Mouse (Mus musculus) liver, embryonic 15.5 days (tissue): ENCODE measurements around the gene Fkbp1a. TPM values are rescaled to one million over a fixed set of nuclear protein-coding genes. Genes with fewer than 3 reads are reported as not detected.
A peak's percentile ranks its signal among the peaks of the same experiment; 100 is the strongest.

ENCODE experiments used
- ATAC-seq: fragments of 200-750 bp; cut with Nextera tagmentation; 2 replicates; pipeline ENCODE4 v1.8.0; 2017; ENCODE audit warnings: moderate number of reproducible peaks, mild to moderate bottlenecking, moderate library complexity; ENCODE audit not compliant: insufficient read depth
- H3K27ac ChIP-seq: fragments of 300-500 bp; sonication (generic); replicated peaks from 2 replicates; pipeline ENCODE4 v1.5.1; 2015; ENCODE audit warnings: mild to moderate bottlenecking, inconsistent platforms
- H3K27me3 ChIP-seq: fragments of 300-500 bp; sonication (generic); 2 replicates; pipeline ENCODE4 v1.6.1; 2015; ENCODE audit warnings: mild to moderate bottlenecking, inconsistent platforms
- H3K36me3 ChIP-seq: fragments of 300-500 bp; sonication (generic); replicated peaks from 2 replicates; pipeline ENCODE4 v1.6.1; 2015; ENCODE audit warnings: moderate library complexity, mild to moderate bottlenecking, inconsistent platforms
- H3K4me1 ChIP-seq: fragments of 300-500 bp; sonication (generic); replicated peaks from 2 replicates; pipeline ENCODE4 v1.6.1; 2015; ENCODE audit warnings: inconsistent platforms
- H3K4me2 ChIP-seq: fragments of 300-500 bp; sonication (generic); 2 replicates; pipeline ENCODE4 v1.6.1; 2015; ENCODE audit warnings: moderate library complexity, mild to moderate bottlenecking, inconsistent platforms
- H3K4me3 ChIP-seq: fragments of 300-500 bp; sonication (generic); replicated peaks from 2 replicates; pipeline ENCODE4 v1.5.1; 2015; ENCODE audit warnings: mild to moderate bottlenecking, inconsistent platforms
- H3K9ac ChIP-seq: fragments of 300-500 bp; sonication (generic); 2 replicates; pipeline ENCODE4 v1.6.1; 2015; ENCODE audit warnings: moderate library complexity, mild to moderate bottlenecking, inconsistent platforms
- H3K9me3 ChIP-seq: fragments of 300-500 bp; sonication (generic); replicated peaks from 2 replicates; pipeline ENCODE4 v1.6.1; 2016; ENCODE audit warnings: inconsistent platforms
- WGBS: fragments of 180-500 bp; shearing (Covaris S2); methylation state at CpG from one replicate; pipeline ENCODE4 v1.1.7; 2015; ENCODE audit warnings: mixed read lengths; ENCODE audit not compliant: insufficient replicate concordance; 5-methylcytosine and 5-hydroxymethylcytosine counted together
- polyA plus RNA-seq: library from polyadenylated mRNA; unstranded; fragments of >200 nt; fragmentation: Nextera tagmentation; extraction: Ambion mirVana; gene quantifications from 2 replicates; pipeline ENCODE4 v1.2.1, GENCODE M21; 2015

The Fkbp1a gene
- polyA plus RNA-seq, 1 experiment from 2014 or later: 126 TPM

DNA sequence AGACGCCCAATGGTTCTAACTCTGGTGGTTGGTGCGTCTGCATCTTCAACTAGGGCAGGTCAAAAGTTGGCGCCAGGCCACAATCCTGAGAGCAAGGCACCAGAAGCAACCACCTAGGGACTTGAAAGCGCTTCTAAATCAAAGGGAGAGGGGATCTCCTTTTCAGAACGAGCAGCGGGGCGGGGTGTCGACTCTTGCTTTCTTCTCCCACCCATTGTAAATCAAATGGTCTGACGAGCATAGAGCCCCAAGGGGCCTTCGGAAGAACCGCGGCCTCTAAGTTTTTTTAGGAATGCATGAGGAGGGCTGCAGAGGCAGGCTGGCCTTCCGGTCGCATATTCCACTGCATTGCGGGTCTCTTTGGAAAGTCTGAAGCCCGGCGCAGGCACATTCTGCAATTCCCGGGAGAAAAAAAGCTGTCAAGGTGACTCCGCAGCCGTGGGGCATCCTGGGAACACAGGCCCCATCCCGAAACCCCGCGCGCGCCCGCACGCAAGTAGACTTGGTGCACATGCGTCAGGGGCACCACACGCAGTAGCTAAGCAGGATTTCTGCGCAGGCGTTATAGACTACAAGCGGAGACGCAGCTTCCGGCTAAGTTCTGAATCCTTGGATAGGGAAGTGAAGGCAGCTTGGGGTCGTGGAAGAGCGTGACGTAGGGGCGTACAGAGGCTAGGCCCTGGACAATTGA lies 33.6 kb downstream of the Fkbp1a start:
- no peaks in the 10 kb centered on the region; the same call in 1 of the 2 replicates for H3K27me3 ChIP-seq
- H3K27ac ChIP-seq: no peak overlapping the region
- H3K9me3 ChIP-seq: no peaks in the 10 kb centered on the region
- WGBS: 2% methylated on average over 38 of the region's 38 CpGs
- peak overlapping the region; percentile 51 for H3K4me3 ChIP-seq
- peak; percentile 61 for ATAC-seq
- no peaks in the 10 kb centered on the region; the same call in 1 of the 2 replicates for H3K4me1 ChIP-seq
- peak overlapping the region; percentile 27; the same call in 1 of the 2 replicates for H3K9ac ChIP-seq
- peak overlapping the region; percentile 73 for H3K4me2 ChIP-seq
- H3K36me3 ChIP-seq: no peaks in the 10 kb centered on the region

DNA sequence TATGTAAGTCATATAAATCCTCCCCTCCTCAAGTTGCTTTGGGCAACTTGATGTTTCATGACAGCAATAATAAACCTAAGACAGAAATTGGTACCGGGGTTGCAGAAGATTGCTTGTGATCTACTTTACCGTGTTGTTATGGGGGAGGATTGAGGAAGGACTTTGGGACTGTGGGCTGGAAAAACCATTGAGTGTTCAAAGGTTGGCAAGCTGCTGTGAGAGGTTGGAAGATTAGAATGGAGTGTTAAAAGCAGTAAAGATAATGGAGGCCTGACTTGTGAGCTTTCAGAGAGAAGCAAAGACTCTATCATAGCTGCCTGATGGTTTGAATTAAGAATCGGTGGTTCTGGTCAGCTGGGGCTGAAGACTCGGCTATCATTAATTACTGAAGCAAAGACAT lies 36.9 kb downstream of the Fkbp1a start:
- no peak overlapping the region for H3K4me2 ChIP-seq
- 67% methylated on average over 4 of the region's 4 CpGs for WGBS
- no peak for ATAC-seq

DNA sequence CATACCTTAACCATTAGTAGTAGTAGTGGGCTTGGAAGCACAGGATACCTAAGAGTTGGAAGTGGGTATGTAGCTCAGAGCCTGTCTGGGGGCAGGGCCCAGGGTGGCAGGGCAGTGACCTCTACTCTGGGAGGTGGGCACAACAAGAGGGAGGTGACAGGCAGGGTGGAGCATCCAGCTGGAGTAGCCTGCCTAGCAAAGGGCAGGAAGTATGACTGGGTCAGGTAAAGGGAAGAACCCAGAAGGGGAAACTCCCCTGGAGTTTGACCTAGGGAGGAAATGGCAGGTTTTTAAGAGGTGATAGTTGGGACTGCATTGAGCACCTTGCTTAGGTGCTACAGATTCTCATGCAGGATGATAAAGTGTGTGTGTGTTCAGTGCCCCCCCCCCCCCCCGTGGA lies 38.7 kb downstream of the Fkbp1a start:
- Histone ChIP-seq H3K36me3 (no peaks in the 10 kb centered on the region), H3K27me3 (no peaks in the 10 kb centered on the region; the same call in 1 of the 2 replicates), H3K4me1 (no peaks in the 10 kb centered on the region; the same call in 1 of the 2 replicates), H3K9ac (no peak overlapping the region), H3K4me3 (no peak overlapping the region), H3K9me3 (no peaks in the 10 kb centered on the region), H3K4me2 (no peak overlapping the region), H3K27ac (no peak overlapping the region)
- no peak for ATAC-seq
- WGBS: 20% methylated on average over 1 of the region's 1 CpGs

More for the DNA sequence above, 36.9 kb downstream of the Fkbp1a start:
- no peaks in the 10 kb centered on the region; the same call in 1 of the 2 replicates for H3K4me1 ChIP-seq
- no peak overlapping the region for H3K9ac ChIP-seq
- no peak overlapping the region for H3K4me3 ChIP-seq
- no peak overlapping the region for H3K27ac ChIP-seq
- no peaks in the 10 kb centered on the region for H3K9me3 ChIP-seq
- H3K27me3 ChIP-seq: no peaks in the 10 kb centered on the region; the same call in 1 of the 2 replicates
- no peaks in the 10 kb centered on the region for H3K36me3 ChIP-seq

DNA sequence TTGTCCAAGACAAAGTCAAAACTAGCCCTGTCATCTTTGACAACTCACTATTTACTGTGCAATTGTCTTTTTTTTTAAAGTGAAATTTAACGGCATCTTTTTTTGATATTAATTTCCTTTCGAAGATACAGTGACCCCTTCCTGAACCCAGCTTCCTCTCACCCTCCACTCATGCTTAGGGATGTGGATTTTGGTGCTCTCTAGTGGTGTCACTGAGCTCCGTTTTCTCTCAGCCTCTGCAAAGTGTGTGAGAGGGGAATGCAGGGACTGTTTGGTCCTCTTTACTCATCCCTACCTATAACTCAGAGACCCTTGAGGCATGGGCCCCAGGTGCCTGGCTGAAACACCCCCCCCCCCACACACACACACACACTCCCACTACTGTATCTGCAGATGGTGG lies 43.7 kb downstream of the Fkbp1a start:
- WGBS: 49% methylated on average over 3 of the region's 3 CpGs
- no peaks in the 10 kb centered on the region for H3K27me3 ChIP-seq
- H3K9ac ChIP-seq: no peak overlapping the region
- H3K4me2 ChIP-seq: no peak overlapping the region
- ATAC-seq: no peak
- H3K4me1 ChIP-seq: no peaks in the 10 kb centered on the region
- no peaks in the 10 kb centered on the region for H3K9me3 ChIP-seq
- H3K36me3 ChIP-seq: no peaks in the 10 kb centered on the region
- H3K4me3 ChIP-seq: no peak overlapping the region
- H3K27ac ChIP-seq: no peak overlapping the region

DNA sequence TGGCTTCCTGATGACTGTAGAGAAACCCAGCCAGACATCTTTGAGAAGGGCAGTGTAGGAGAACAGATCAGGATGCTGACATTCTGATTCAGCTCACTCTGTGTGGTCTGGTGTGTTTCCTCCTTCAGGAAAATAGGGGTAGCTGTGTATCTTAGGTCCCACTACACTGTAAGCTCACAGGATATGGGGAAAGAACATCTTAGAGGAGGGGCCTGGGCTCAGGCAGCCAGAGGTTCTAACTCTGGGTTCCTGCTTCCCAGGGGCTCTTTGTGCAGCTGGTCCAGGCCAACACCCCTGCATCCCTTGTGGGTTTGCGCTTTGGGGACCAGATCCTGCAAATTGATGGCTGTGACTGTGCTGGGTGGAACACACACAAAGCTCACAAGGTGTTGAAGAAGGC lies 44.5 kb downstream of the Fkbp1a start:
- H3K4me1 ChIP-seq: no peaks in the 10 kb centered on the region
- H3K4me3 ChIP-seq: no peak overlapping the region
- WGBS: 63% methylated on average over 1 of the region's 1 CpGs
- no peak overlapping the region for H3K4me2 ChIP-seq
- no peaks in the 10 kb centered on the region for H3K27me3 ChIP-seq
- no peaks in the 10 kb centered on the region for H3K9me3 ChIP-seq
- no peak for ATAC-seq
- H3K36me3 ChIP-seq: no peaks in the 10 kb centered on the region
- H3K9ac ChIP-seq: no peak overlapping the region
- H3K27ac ChIP-seq: no peak overlapping the region

DNA sequence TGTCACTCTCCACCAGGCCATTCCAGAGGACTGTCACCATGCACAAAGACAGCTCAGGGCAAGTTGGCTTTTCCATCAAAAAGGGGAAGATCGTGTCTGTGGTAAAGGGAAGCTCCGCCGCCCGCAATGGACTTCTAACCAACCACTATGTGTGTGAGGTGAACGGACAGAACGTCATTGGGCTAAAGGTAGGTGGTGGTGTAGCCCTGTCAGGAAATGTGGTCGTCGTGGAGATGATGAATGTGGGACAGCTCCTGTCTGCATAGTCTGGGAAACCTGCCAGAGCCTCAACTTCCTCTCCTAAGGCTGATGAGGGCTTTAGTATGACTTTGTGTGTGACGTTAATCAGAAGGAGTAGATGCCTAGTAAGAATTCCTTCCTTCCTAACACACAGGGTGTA lies 45.0 kb downstream of the Fkbp1a start:
- 11% methylated on average over 9 of the region's 9 CpGs for WGBS

DNA sequence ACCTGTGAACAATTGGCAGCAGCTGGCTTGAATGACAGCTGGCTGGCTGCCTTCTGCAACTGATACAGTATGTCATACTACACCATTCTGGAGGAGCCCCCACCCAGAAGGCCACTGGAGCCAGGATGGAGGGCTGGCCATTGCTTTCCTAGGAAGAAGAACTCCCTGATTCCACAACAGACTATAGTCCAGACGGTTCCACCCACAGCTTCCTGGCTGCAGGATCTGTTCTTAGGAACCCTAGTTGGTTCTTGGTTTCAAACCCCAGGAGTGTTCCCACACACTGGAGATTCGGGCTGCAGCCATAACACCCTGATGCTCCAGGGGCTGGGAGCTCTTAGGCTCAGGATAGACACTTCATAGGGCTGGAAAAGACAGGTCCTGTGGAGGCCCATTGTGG lies 55.8 kb downstream of the Fkbp1a start:
- Histone ChIP-seq H3K9me3 (no peaks in the 10 kb centered on the region), H3K27me3 (peaks cover 7% of the 10 kb centered on the region; the same call in 1 of the 2 replicates), H3K9ac (no peak overlapping the region), H3K36me3 (no peaks in the 10 kb centered on the region), H3K4me2 (no peak overlapping the region), H3K4me1 (no peaks in the 10 kb centered on the region), H3K4me3 (no peak overlapping the region), H3K27ac (no peak overlapping the region)
- 37% methylated on average over 2 of the region's 2 CpGs for WGBS
- ATAC-seq: no peak

More for the DNA sequence above, 45.0 kb downstream of the Fkbp1a start:
- no peak for ATAC-seq
- Histone ChIP-seq H3K9ac (no peak overlapping the region), H3K27me3 (no peaks in the 10 kb centered on the region), H3K4me2 (no peak overlapping the region), H3K9me3 (no peaks in the 10 kb centered on the region), H3K27ac (no peak overlapping the region), H3K36me3 (no peaks in the 10 kb centered on the region), H3K4me3 (no peak overlapping the region), H3K4me1 (no peaks in the 10 kb centered on the region)

DNA sequence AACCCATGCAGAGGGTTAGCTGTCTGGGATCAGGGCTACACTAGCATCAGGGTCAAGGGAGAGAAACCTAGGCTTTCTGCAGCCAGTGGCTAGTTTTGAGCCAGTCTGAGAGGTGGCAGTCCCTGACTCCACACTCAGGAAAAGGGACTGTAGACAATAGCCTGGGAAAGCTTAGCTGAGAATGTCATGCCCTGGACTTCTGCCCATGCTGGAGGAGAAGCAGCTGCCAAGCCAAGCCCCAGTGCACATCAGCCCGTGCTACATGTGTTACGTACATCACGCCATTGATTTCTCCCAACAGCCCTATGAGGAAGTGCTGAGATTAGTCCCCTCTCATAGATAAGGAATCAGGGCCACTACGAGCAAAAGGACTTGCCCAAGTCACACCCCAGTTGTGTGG lies 59.8 kb downstream of the Fkbp1a start:
- ATAC-seq: no peak
- no peak overlapping the region for H3K4me2 ChIP-seq
- H3K4me3 ChIP-seq: no peak overlapping the region
- no peak overlapping the region for H3K9ac ChIP-seq
- no peaks in the 10 kb centered on the region for H3K4me1 ChIP-seq
- no peaks in the 10 kb centered on the region for H3K9me3 ChIP-seq
- H3K36me3 ChIP-seq: no peaks in the 10 kb centered on the region
- no peak overlapping the region for H3K27ac ChIP-seq
- WGBS: 33% methylated on average over 4 of the region's 4 CpGs
- peaks cover 7% of the 10 kb centered on the region; the same call in 1 of the 2 replicates for H3K27me3 ChIP-seq

DNA sequence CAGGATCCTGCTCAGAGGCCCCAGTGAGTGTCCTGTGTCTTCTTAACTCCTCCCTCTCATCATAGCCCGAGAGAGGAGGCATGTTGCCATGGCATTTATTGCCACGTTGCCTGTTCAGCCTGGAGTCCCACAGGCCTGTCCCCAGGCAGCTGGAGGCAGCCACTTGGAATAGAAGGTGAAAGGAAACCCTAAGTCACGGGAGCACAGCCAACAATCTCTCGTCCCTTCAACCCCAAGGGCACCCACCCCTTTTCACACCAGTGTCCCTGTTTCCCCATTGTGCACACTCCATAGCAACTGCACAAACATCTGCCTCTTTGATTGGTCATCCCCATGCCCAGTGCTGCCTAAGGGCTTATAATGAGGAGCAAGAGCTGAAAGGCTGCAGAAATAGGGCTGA lies 61.3 kb downstream of the Fkbp1a start:
- H3K27me3 ChIP-seq: peaks cover 7% of the 10 kb centered on the region; the same call in 1 of the 2 replicates
- ATAC-seq: no peak

DNA sequence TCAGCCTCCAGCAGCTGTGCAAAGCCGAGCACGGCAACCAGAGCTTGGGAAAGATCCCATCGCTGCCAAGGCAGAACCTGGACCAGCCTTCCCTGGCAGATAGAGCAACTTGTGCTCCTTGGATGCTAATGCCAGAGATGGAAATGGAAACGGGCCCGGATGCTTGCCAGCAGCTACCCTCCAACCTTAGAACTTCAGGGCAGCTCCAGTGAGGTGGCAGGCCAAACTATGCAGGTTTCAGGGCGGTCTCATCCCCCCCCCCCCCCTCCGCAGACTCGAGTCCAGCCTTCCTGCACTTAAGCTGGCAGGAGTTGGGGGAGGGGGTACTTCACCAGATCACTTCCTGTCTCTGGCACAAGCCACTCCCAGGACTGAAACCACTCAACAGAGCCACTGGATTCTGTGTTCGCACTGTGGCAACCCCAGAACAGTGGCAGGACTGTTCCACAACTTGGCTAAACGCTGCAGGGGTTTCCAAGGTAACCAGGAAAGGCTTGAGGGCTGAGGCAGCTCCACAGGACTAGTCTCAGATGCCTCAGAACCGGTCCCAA lies 63.2 kb downstream of the Fkbp1a start:
- Histone ChIP-seq H3K36me3 (no peaks in the 10 kb centered on the region), H3K27ac (no peak overlapping the region), H3K27me3 (peaks cover 7% of the 10 kb centered on the region; the same call in 1 of the 2 replicates), H3K4me1 (no peaks in the 10 kb centered on the region), H3K9ac (no peak overlapping the region), H3K4me2 (no peak overlapping the region), H3K9me3 (no peaks in the 10 kb centered on the region), H3K4me3 (no peak overlapping the region)
- WGBS: 27% methylated on average over 11 of the region's 11 CpGs
- ATAC-seq: no peak

More for the DNA sequence above, 61.3 kb downstream of the Fkbp1a start:
- Histone ChIP-seq H3K27ac (no peak overlapping the region), H3K9ac (no peak overlapping the region), H3K36me3 (no peaks in the 10 kb centered on the region), H3K4me3 (no peak overlapping the region), H3K4me2 (no peak overlapping the region), H3K9me3 (no peaks in the 10 kb centered on the region), H3K4me1 (no peaks in the 10 kb centered on the region)
- WGBS: 37% methylated on average over 4 of the region's 4 CpGs

DNA sequence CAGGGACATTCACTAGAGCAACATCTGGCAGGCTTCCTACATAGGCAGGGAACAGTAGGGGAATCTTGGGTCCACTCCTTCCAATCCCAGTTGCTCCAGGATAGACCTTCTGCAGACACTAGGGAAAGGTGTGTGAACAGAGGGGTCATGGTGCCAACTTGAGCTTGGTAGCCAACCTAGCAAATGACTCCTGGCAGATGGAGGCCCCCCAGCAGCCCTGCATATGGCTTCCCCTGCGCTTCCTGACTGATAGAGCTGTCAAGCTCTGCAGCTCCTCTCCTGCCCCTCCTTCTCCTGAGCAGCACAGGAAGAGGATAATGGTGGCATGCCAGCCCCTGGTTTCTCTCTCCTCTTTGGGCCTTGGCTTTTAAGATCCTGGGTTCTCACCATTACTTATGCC lies 66.2 kb downstream of the Fkbp1a start:
- 22% methylated on average over 1 of the region's 1 CpGs for WGBS
- no peak overlapping the region for H3K9ac ChIP-seq
- no peak overlapping the region for H3K4me3 ChIP-seq
- ATAC-seq: no peak
- H3K36me3 ChIP-seq: no peaks in the 10 kb centered on the region
- H3K27ac ChIP-seq: no peak overlapping the region
- H3K27me3 ChIP-seq: no peaks in the 10 kb centered on the region
- no peaks in the 10 kb centered on the region for H3K4me1 ChIP-seq
- no peak overlapping the region for H3K4me2 ChIP-seq
- H3K9me3 ChIP-seq: no peaks in the 10 kb centered on the region
